Mouse (Mus musculus) liver, adult 2 months (tissue): Measurements from ENCODE around the gene Syt16.

Source experiments
- CTCF ChIP-seq: fragments of 200-500 bp; IDR thresholded peaks from 2 replicates; pipeline ENCODE4 v1.5.1; 2011; ENCODE audit warnings: low read depth, low read length, control low read depth
- POLR2A ChIP-seq: fragments of 200-500 bp; IDR thresholded peaks from 2 replicates; pipeline ENCODE4 v1.6.1; 2011; ENCODE audit warnings: low read length, control low read depth; ENCODE audit not compliant: insufficient read depth; ENCODE audit errors: extremely low read depth

- TF ChIP-seq POLR2A (no peak), CTCF (no peak)
Measured at GRCm38 (mm10) chr12:74131790-74132189, 134.3 kb downstream of the Syt16 start.
